In the genomic region with DNA sequence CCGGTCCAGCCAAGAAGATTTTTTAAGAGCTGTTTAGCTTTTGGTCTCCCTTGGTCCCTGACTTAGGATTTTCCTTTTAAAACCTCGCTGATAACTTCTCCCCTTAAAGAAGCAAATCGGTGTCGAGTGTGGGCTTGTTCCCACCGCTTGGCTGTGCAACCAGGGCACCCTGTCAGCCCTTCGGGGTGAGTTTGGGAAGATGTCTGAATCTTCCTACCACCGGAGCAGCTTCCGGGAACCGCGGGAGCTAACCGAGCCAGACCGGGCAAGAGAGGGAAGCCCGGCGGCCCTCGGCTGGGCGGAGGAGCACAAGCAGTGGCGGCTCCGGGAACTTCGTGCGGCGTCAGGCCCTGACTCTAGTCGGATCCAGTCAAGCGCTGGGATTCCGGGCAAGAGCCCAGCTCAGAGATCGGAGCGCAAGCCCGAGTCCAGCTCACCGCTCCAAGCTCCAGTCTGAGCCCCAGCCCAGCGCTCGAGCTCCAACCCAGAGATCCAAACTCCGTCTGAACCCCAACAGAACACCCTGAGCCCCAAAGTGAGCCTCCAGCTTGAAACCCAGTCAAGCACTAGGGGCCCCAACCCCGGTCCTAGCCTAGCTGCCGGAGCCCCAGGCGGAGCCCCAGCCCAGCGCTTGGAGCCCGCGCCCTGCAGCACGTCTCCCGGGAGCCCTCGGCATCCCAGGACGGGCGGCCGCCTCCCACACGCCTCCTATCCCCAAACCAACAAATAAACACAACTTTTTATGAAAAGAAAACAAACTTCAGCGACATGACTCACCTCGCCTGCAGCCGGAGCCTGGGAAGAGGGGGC, we compare ENCODE assay signal across 7 mouse cellular contexts. TPM values are rescaled to one million over a fixed set of nuclear protein-coding genes. Genes with fewer than 3 reads are reported as not detected.
DNase-seq lines count a peak whose midpoint lies in the region; ATAC-seq lines count a peak whose summit lies in the region.

No protein-coding gene starts in this region.

- H3K9me3 ChIP-seq in hindbrain, embryonic 12.5 days (replicated peaks) = no peaks in the 10 kb centered on the region

- DNase-seq in adrenal gland, adult 18-20 months (ENCODE audit: low spot score in 2 of 2) = peak; percentile 63 to 66
- peak; percentile 86 for DNase-seq in cerebellum, adult 9-11 months
- DNase-seq in frontal cortex, postnatal 36 days (ENCODE audit: low spot score in 2 of 2) = peak; percentile 64 to 73
- DNase-seq in layer of hippocampus, postnatal 36 days = peak; percentile 60 to 62
- DNase-seq in lung, postnatal 36 days = peak; percentile 68
- DNase-seq in right cerebral cortex, adult 2 months (ENCODE audit: low spot score in 2 of 2) = peak; percentile 56 to 72

- H3K4me2 ChIP-seq in hindbrain, embryonic 12.5 days (replicated peaks) = peak overlapping the region; percentile 71

- H3K4me3 ChIP-seq in hindbrain, embryonic 12.5 days = peak overlapping the region; percentile 80

- ATAC-seq in hindbrain, embryonic 12.5 days (ENCODE audit: low FRiP score) = peak; percentile 75

- H3K27me3 ChIP-seq in hindbrain, embryonic 12.5 days = no peaks in the 10 kb centered on the region

- WGBS in hindbrain, embryonic 12.5 days = under 1% methylated on average over 47 of the region's 47 CpGs

- H3K9ac ChIP-seq in hindbrain, embryonic 12.5 days = peak overlapping the region; percentile 95

- peaks cover 38% of the 10 kb centered on the region for H3K4me1 ChIP-seq in hindbrain, embryonic 12.5 days

- H3K27ac ChIP-seq in hindbrain, embryonic 12.5 days = peak overlapping the region; percentile 95

- no peaks in the 10 kb centered on the region for H3K36me3 ChIP-seq in hindbrain, embryonic 12.5 days

RNA-seq across cellular contexts. Expression of gene Boc, which starts 0.8 kb away (rescaled TPM):
- 10 to 100 TPM; 25.2 to 48.5 TPM for total RNA-seq in adrenal gland, adult 18-20 months (2021)
- 35.5 and 37.5 TPM in 2 replicates for polyA plus RNA-seq in hindbrain, embryonic 12.5 days (2016; fragmentation: Nextera tagmentation; extraction: Ambion mirVana)
- 10 to 100 TPM in 1 of 2 experiments, 1 to 10 TPM in 1; 9.8 to 10.1 TPM for total RNA-seq in layer of hippocampus, postnatal 36 days (2021)

Comparison
In these comparisons a context has a peak if more than half of its experiments do, and no peak if none do; other contexts are left out.
1. Peak in every context shown above with its lines: DNase-seq, ATAC-seq, H3K4me3 ChIP-seq and H3K27ac ChIP-seq.